Mouse (Mus musculus) monocyte, adult 5-6 weeks (primary cell): ENCODE data around the gene Hnrnph2. TPM values are rescaled to one million over a fixed set of nuclear protein-coding genes. Genes with fewer than 3 reads are reported as not detected.
A peak's percentile ranks its signal among the peaks of the same experiment; 100 is the strongest.

Source experiments
- ATAC-seq: fragments of 153-309, 156-312 bp; replicated peaks from 2 replicates; pipeline ENCODE4 v1.8.0; 2017; ENCODE audit warnings: mild to moderate bottlenecking; ENCODE audit not compliant: low TSS enrichment, insufficient number of reproducible peaks, severe bottlenecking, poor library complexity, low FRiP score
- total RNA-seq: library from RNA; stranded (forward); fragments of 200-1000, 200-491, 200-594 nt; gene quantifications from 3 replicates; pipeline ENCODE4 v1.2.3, GENCODE M21; 2017

Gene Hnrnph2
- total RNA-seq, 1 experiment from 2014 or later: 274 TPM

GRCm38 (mm10) chrX:134609472-134609871, 8.5 kb downstream of the Hnrnph2 start:
- ATAC-seq: no peak

- ATAC-seq: no peak
These were observed 10.0 kb downstream of the Hnrnph2 start for GRCm38 (mm10) chrX:134610984-134611383.

- ATAC-seq: peak; percentile 79
These were observed 11.4 kb downstream of the Hnrnph2 start for GRCm38 (mm10) chrX:134612285-134612959.

- no peak for ATAC-seq
These were observed 13.3 kb downstream of the Hnrnph2 start for GRCm38 (mm10) chrX:134614306-134614705.

- ATAC-seq: no peak
These were observed 18.7 kb downstream of the Hnrnph2 start for GRCm38 (mm10) chrX:134619695-134620094.

- no peak for ATAC-seq
These were observed 19.4 kb downstream of the Hnrnph2 start for GRCm38 (mm10) chrX:134620254-134620865.

GRCm38 (mm10) chrX:134621685-134622084, 20.7 kb downstream of the Hnrnph2 start:
- ATAC-seq: no peak

GRCm38 (mm10) chrX:134623350-134623749, 22.4 kb downstream of the Hnrnph2 start:
- no peak for ATAC-seq

- no peak for ATAC-seq
These were observed 27.2 kb downstream of the Hnrnph2 start for GRCm38 (mm10) chrX:134628200-134628599.

GRCm38 (mm10) chrX:134632710-134633109, 31.7 kb downstream of the Hnrnph2 start:
- no peak for ATAC-seq

GRCm38 (mm10) chrX:134635111-134635510, 34.1 kb downstream of the Hnrnph2 start:
- no peak for ATAC-seq

- ATAC-seq: no peak
These were observed 34.9 kb downstream of the Hnrnph2 start for GRCm38 (mm10) chrX:134635860-134636259.

- no peak for ATAC-seq
These were observed 40.2 kb downstream of the Hnrnph2 start for GRCm38 (mm10) chrX:134641000-134641760.

- ATAC-seq: no peak
These were observed 45.4 kb downstream of the Hnrnph2 start for GRCm38 (mm10) chrX:134646338-134646737.

GRCm38 (mm10) chrX:134647421-134647820, 46.4 kb downstream of the Hnrnph2 start:
- no peak for ATAC-seq

- ATAC-seq: 0 out of 2 replicates have a peak, but pooled peaks have one; percentile 40
These were observed 47.2 kb downstream of the Hnrnph2 start for GRCm38 (mm10) chrX:134648031-134648692.

GRCm38 (mm10) chrX:134652061-134652460, 51.1 kb downstream of the Hnrnph2 start:
- ATAC-seq: no peak
